Mouse (Mus musculus): ENCODE measurements at regions not wholly inside any gene's neighbourhood (a gene's known extent, or its start where the extent isn't known, plus 50 kb on each side); places are given as distances from the start of the nearest gene placed in this dataset.

GRCm38 (mm10) chr12:39952854-39953253 is 85.0 kb downstream of the Arl4a start:
- H3K4me3 ChIP-seq (replicated peaks) = no peak overlapping the region
- H3K4me2 ChIP-seq = no peak overlapping the region
- H3K27me3 ChIP-seq (replicated peaks) = no peaks in the 10 kb centered on the region
- H3K36me3 ChIP-seq = no peaks in the 10 kb centered on the region
- WGBS = 75% methylated on average over 4 of the region's 4 CpGs
- H3K4me1 ChIP-seq = peaks cover 11% of the 10 kb centered on the region
- no peak overlapping the region for H3K27ac ChIP-seq (replicated peaks)
- no peak for ATAC-seq (ENCODE audit: low FRiP score)
- no peaks in the 10 kb centered on the region for H3K9me3 ChIP-seq (replicated peaks)
- H3K9ac ChIP-seq (replicated peaks) = no peak overlapping the region

- no peak for ATAC-seq (ENCODE audit: low FRiP score)
- Histone ChIP-seq H3K36me3 (no peaks in the 10 kb centered on the region), H3K4me3 (replicated peaks) (no peak overlapping the region), H3K4me2 (no peak overlapping the region), H3K4me1 (peaks cover 7% of the 10 kb centered on the region), H3K27me3 (replicated peaks) (no peaks in the 10 kb centered on the region), H3K9me3 (replicated peaks) (no peaks in the 10 kb centered on the region), H3K27ac (replicated peaks) (no peak overlapping the region), H3K9ac (replicated peaks) (no peak overlapping the region)
- WGBS = 87% methylated on average over 6 of the region's 6 CpGs
Observed at GRCm38 (mm10) chr12:39951911-39952310, 85.9 kb downstream of the Arl4a start.

- Histone ChIP-seq H3K9me3 (replicated peaks) (no peaks in the 10 kb centered on the region), H3K27me3 (replicated peaks) (no peaks in the 10 kb centered on the region), H3K4me2 (no peak overlapping the region), H3K4me3 (replicated peaks) (no peak overlapping the region), H3K4me1 (no peaks in the 10 kb centered on the region), H3K27ac (replicated peaks) (no peak overlapping the region), H3K9ac (replicated peaks) (no peak overlapping the region), H3K36me3 (no peaks in the 10 kb centered on the region)
- ATAC-seq (ENCODE audit: low FRiP score) = no peak
- 85% methylated on average over 7 of the region's 7 CpGs for WGBS
Observed at GRCm38 (mm10) chr12:39950270-39950801, 87.5 kb downstream of the Arl4a start.

- no peak for ATAC-seq (ENCODE audit: low FRiP score)
- Histone ChIP-seq H3K4me3 (replicated peaks) (no peak overlapping the region), H3K4me1 (no peaks in the 10 kb centered on the region), H3K4me2 (no peak overlapping the region), H3K27me3 (replicated peaks) (no peaks in the 10 kb centered on the region), H3K9me3 (replicated peaks) (no peaks in the 10 kb centered on the region), H3K36me3 (no peaks in the 10 kb centered on the region), H3K27ac (replicated peaks) (no peak overlapping the region), H3K9ac (replicated peaks) (no peak overlapping the region)
- WGBS = 65% methylated on average over 5 of the region's 5 CpGs
Observed at GRCm38 (mm10) chr12:39942910-39943309, 94.9 kb downstream of the Arl4a start.

GRCm38 (mm10) chr12:39941162-39941561 is 96.7 kb downstream of the Arl4a start:
- no peaks in the 10 kb centered on the region for H3K27me3 ChIP-seq (replicated peaks)
- ATAC-seq (ENCODE audit: low FRiP score) = no peak
- H3K4me2 ChIP-seq = no peak overlapping the region
- H3K9me3 ChIP-seq (replicated peaks) = no peaks in the 10 kb centered on the region
- H3K27ac ChIP-seq (replicated peaks) = no peak overlapping the region
- no peak overlapping the region for H3K4me3 ChIP-seq (replicated peaks)
- H3K36me3 ChIP-seq = no peaks in the 10 kb centered on the region
- no peaks in the 10 kb centered on the region for H3K4me1 ChIP-seq
- WGBS = 95% methylated on average over 1 of the region's 1 CpGs
- H3K9ac ChIP-seq (replicated peaks) = no peak overlapping the region

GRCm38 (mm10) chr12:39939017-39939416 is 98.8 kb downstream of the Arl4a start:
- H3K27me3 ChIP-seq (replicated peaks) = no peaks in the 10 kb centered on the region
- no peak overlapping the region for H3K9ac ChIP-seq (replicated peaks)
- no peaks in the 10 kb centered on the region for H3K36me3 ChIP-seq
- ATAC-seq (ENCODE audit: low FRiP score) = no peak
- no peak overlapping the region for H3K27ac ChIP-seq (replicated peaks)
- H3K4me3 ChIP-seq (replicated peaks) = no peak overlapping the region
- H3K4me2 ChIP-seq = no peak overlapping the region
- no peaks in the 10 kb centered on the region for H3K4me1 ChIP-seq
- no peaks in the 10 kb centered on the region for H3K9me3 ChIP-seq (replicated peaks)

GRCm38 (mm10) chr12:39938211-39938610 is 99.6 kb downstream of the Arl4a start:
- 100% methylated on average over 2 of the region's 2 CpGs for WGBS
- Histone ChIP-seq H3K9ac (replicated peaks) (no peak overlapping the region), H3K4me2 (no peak overlapping the region), H3K9me3 (replicated peaks) (no peaks in the 10 kb centered on the region), H3K27ac (replicated peaks) (no peak overlapping the region), H3K4me3 (replicated peaks) (no peak overlapping the region), H3K36me3 (no peaks in the 10 kb centered on the region), H3K27me3 (replicated peaks) (no peaks in the 10 kb centered on the region), H3K4me1 (no peaks in the 10 kb centered on the region)
- ATAC-seq (ENCODE audit: low FRiP score) = no peak

GRCm38 (mm10) chr12:39936331-39936730 is 101.5 kb downstream of the Arl4a start:
- H3K4me3 ChIP-seq (replicated peaks) = no peak overlapping the region
- no peak overlapping the region for H3K4me2 ChIP-seq
- H3K9me3 ChIP-seq (replicated peaks) = no peaks in the 10 kb centered on the region
- no peak overlapping the region for H3K27ac ChIP-seq (replicated peaks)
- H3K9ac ChIP-seq (replicated peaks) = no peak overlapping the region
- no peaks in the 10 kb centered on the region for H3K27me3 ChIP-seq (replicated peaks)
- 76% methylated on average over 11 of the region's 11 CpGs for WGBS
- ATAC-seq (ENCODE audit: low FRiP score) = no peak
- no peaks in the 10 kb centered on the region for H3K4me1 ChIP-seq
- H3K36me3 ChIP-seq = no peaks in the 10 kb centered on the region

GRCm38 (mm10) chr12:39935775-39936174 is 102.0 kb downstream of the Arl4a start:
- Histone ChIP-seq H3K4me1 (no peaks in the 10 kb centered on the region), H3K36me3 (no peaks in the 10 kb centered on the region), H3K9ac (replicated peaks) (no peak overlapping the region), H3K27me3 (replicated peaks) (no peaks in the 10 kb centered on the region), H3K9me3 (replicated peaks) (no peaks in the 10 kb centered on the region), H3K4me2 (no peak overlapping the region), H3K27ac (replicated peaks) (no peak overlapping the region), H3K4me3 (replicated peaks) (no peak overlapping the region)
- 92% methylated on average over 12 of the region's 12 CpGs for WGBS
- no peak for ATAC-seq (ENCODE audit: low FRiP score)

GRCm38 (mm10) chr12:39934877-39935276 is 102.9 kb downstream of the Arl4a start:
- H3K9me3 ChIP-seq (replicated peaks) = no peaks in the 10 kb centered on the region
- no peaks in the 10 kb centered on the region for H3K27me3 ChIP-seq (replicated peaks)
- H3K27ac ChIP-seq (replicated peaks) = no peak overlapping the region
- no peaks in the 10 kb centered on the region for H3K4me1 ChIP-seq
- no peak for ATAC-seq (ENCODE audit: low FRiP score)
- no peaks in the 10 kb centered on the region for H3K36me3 ChIP-seq
- WGBS = 89% methylated on average over 4 of the region's 4 CpGs
- H3K9ac ChIP-seq (replicated peaks) = no peak overlapping the region
- no peak overlapping the region for H3K4me3 ChIP-seq (replicated peaks)
- no peak overlapping the region for H3K4me2 ChIP-seq

- no peak overlapping the region for H3K9ac ChIP-seq (replicated peaks)
- H3K9me3 ChIP-seq (replicated peaks) = no peaks in the 10 kb centered on the region
- no peaks in the 10 kb centered on the region for H3K27me3 ChIP-seq (replicated peaks)
- H3K27ac ChIP-seq (replicated peaks) = no peak overlapping the region
- ATAC-seq (ENCODE audit: low FRiP score) = no peak
- 84% methylated on average over 1 of the region's 1 CpGs for WGBS
- H3K36me3 ChIP-seq = no peaks in the 10 kb centered on the region
- no peaks in the 10 kb centered on the region for H3K4me1 ChIP-seq
- H3K4me3 ChIP-seq (replicated peaks) = no peak overlapping the region
- no peak overlapping the region for H3K4me2 ChIP-seq
Observed at GRCm38 (mm10) chr12:39931251-39931650, 106.6 kb downstream of the Arl4a start.

- Histone ChIP-seq H3K27ac (replicated peaks) (no peak overlapping the region), H3K27me3 (replicated peaks) (no peaks in the 10 kb centered on the region), H3K9me3 (replicated peaks) (no peaks in the 10 kb centered on the region), H3K4me1 (no peaks in the 10 kb centered on the region), H3K4me2 (no peak overlapping the region), H3K36me3 (no peaks in the 10 kb centered on the region), H3K9ac (replicated peaks) (no peak overlapping the region), H3K4me3 (replicated peaks) (no peak overlapping the region)
- no peak for ATAC-seq (ENCODE audit: low FRiP score)
Observed at GRCm38 (mm10) chr12:39927902-39928301, 109.9 kb downstream of the Arl4a start.

- H3K9me3 ChIP-seq (replicated peaks) = no peaks in the 10 kb centered on the region
- no peak overlapping the region for H3K27ac ChIP-seq (replicated peaks)
- H3K27me3 ChIP-seq (replicated peaks) = no peaks in the 10 kb centered on the region
- no peaks in the 10 kb centered on the region for H3K36me3 ChIP-seq
- no peak overlapping the region for H3K4me3 ChIP-seq (replicated peaks)
- no peaks in the 10 kb centered on the region for H3K4me1 ChIP-seq
- no peak overlapping the region for H3K4me2 ChIP-seq
- no peak for ATAC-seq (ENCODE audit: low FRiP score)
- WGBS = 86% methylated on average over 8 of the region's 8 CpGs
- H3K9ac ChIP-seq (replicated peaks) = no peak overlapping the region
Observed at GRCm38 (mm10) chr12:39927014-39927413, 110.8 kb downstream of the Arl4a start.

All from neural tube, embryonic 15.5 days (tissue).